Mouse (Mus musculus): ENCODE measurements around the gene Sphkap.
A peak's percentile ranks its signal among the peaks of the same experiment; 100 is the strongest.

Gene Sphkap

GRCm38 (mm10) chr1:83285866-83286265 is 122.1 kb downstream of the Sphkap start:
- DNase-seq (ENCODE audit: low spot score), result no peak

DNA sequence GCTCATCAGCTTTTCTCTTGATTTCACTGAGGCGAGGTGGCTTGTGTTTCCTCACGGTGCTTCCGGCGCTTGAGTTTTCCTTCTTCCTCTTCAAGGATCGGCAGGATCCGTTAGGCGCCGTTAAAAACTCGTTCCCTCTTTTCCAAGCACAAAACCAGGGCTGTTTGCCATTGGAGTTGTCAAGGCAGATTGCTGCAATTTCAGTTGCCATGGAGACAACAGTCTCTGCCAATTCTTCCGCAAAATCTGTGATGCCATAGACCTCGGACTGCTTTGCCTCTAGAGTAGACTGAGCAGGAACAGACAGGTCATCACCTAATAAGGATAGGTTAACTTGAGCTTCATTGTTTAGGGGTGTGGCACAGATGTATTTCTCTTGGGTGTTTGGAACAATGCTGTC is 131.0 kb downstream of the Sphkap start:
- no peak for DNase-seq (ENCODE audit: low spot score)

DNA sequence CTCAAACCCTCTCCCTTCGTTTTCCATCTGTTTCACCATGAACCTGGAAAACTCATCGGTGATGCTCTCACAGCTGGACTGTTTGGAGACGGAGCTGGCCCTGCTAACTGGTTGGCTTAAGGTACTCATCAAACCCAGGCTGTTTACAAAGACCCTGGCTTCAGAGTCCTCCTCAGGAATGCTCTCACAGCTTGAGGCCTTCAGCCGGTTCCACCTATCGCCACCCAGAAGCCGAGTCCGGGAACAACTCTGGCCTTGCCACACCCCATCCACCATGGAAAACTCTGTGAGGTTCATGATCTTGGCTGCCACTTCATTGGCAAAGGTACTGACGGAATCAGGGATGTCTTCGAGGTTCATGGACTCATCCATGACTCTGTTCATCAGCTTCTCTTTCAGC is 131.4 kb downstream of the Sphkap start:
- no peak for DNase-seq (ENCODE audit: low spot score)

DNA sequence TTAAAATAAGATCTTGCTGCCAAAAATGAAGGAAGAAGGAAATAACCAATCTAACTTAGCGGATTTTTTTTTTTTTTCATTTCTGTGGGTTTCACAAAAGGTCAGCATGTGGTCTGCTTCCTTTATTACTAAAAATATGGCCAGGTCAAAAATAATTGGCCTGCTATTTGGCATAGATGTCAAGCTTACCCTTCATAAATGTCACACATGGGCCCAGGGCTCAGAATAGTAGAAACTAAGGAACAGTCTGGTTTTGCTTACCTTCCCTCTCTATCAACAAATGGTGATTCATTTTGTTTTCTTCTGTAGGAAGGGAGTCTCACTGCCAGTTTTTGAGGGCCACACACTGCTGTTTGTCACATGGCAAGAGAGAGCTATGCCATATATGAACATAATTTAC is 156.3 kb downstream of the Sphkap start:
- DNase-seq (ENCODE audit: low spot score), result no peak

DNA sequence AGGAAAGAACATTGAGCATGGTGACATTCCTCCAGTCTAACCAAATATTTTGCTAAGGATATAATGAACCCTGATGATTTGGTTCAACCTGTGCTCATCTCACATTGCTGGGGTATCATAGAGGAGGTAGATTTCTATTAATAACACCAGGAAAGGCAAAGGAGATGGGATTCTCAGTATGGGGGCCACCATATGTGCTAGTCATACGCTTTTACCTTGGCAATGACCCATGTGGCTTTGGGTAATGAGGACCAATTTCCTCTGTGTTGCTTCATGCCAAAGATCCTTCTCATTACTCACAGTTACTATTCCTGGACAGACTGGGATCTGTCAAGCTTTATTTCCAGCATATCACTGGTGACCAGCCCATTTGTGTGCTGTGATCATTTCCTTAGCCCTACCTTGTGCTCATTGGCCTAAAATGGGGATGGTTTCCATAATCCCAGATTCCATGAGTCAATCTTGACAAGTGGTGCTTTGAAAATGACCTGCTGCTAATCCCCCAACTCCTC is 159.7 kb downstream of the Sphkap start:
- DNase-seq (ENCODE audit: low spot score), result no peak

GRCm38 (mm10) chr1:83227946-83228345 is 180.1 kb downstream of the Sphkap start:
- DNase-seq (ENCODE audit: low spot score), result no peak

GRCm38 (mm10) chr1:83224423-83224960 is 183.5 kb downstream of the Sphkap start:
- no peak for DNase-seq (ENCODE audit: low spot score)

DNA sequence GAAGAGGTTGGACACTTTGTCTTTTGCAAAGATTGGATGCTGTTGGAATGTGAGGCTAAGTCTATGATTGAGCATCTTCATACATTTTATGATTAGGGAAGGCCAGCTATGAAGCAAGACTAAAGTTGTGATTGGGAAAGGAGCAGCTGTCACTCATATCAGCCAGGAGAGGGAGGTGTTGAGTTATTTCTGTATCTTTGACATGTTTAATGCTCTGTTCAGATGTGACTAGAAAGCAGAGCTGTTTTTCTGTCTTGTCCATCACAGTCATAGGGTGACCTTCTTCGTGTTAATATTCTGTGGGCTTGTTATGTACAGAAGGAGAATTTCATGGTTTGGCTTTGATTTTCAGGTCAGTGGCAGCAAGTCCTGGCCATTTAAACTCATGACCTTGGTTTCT is 184.9 kb downstream of the Sphkap start:
- DNase-seq (ENCODE audit: low spot score), result peak; percentile 1

- no peak for DNase-seq (ENCODE audit: low spot score)
Measured at GRCm38 (mm10) chr1:83218260-83218659, 189.7 kb downstream of the Sphkap start.

DNA sequence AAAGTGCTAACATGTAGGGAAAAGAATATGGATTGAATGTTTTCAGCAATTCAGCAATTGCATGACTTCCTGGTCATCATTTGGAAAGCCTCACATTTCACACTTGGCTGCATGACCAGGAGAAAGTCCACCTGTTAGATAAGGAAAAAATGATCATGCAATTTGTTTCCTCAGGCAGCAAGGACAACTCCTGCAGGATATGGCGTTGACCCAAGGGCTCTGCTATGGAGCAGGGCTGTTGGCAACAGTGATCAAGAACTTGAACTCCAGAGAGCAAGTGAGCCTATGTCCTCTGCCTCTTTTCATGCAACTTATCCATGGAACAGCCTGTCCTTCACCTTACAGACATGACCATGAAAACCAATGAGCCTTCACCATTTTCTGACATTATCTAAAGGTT is 198.0 kb downstream of the Sphkap start:
- no peak for DNase-seq (ENCODE audit: low spot score)
